Mouse (Mus musculus) hindbrain, embryonic 11.5 days (tissue): ENCODE measurements around the gene Stap2. TPM values are rescaled to one million over a fixed set of nuclear protein-coding genes. Genes with fewer than 3 reads are reported as not detected.

Source experiments
- ATAC-seq: fragments of 200-750 bp; cut with Nextera tagmentation; 2 replicates; pipeline ENCODE4 v1.8.0; 2017; ENCODE audit warnings: mild to moderate bottlenecking, moderate TSS enrichment, moderate library complexity; ENCODE audit not compliant: low FRiP score
- DNase-seq: peaks from one replicate; pipeline ENCODE4 v3.0.0-alpha.2; 2015; ENCODE audit warnings: low spot score
- H3K27ac ChIP-seq: fragments of 300-500 bp; sonication (generic); 2 replicates; pipeline ENCODE4 v1.5.1; 2014; ENCODE audit warnings: mild to moderate bottlenecking, low read depth, low read length
- H3K27me3 ChIP-seq: fragments of 300-500 bp; sonication (generic); 2 replicates; pipeline ENCODE4 v1.6.1; 2014; ENCODE audit warnings: mild to moderate bottlenecking, low read length, moderate library complexity, mixed read lengths; ENCODE audit not compliant: control insufficient read depth, insufficient read depth
- H3K36me3 ChIP-seq: fragments of 300-500 bp; sonication (generic); 2 replicates; pipeline ENCODE4 v1.6.1; 2014; ENCODE audit warnings: mild to moderate bottlenecking, low read length, moderate library complexity, mixed read lengths; ENCODE audit not compliant: control insufficient read depth, insufficient read depth
- H3K4me1 ChIP-seq: fragments of 300-500 bp; sonication (generic); replicated peaks from 2 replicates; pipeline ENCODE4 v1.6.1; 2014; ENCODE audit warnings: low read length, mixed read lengths; ENCODE audit not compliant: control insufficient read depth, insufficient read depth
- H3K4me2 ChIP-seq: fragments of 300-500 bp; sonication (generic); replicated peaks from 2 replicates; pipeline ENCODE4 v1.6.1; 2014; ENCODE audit warnings: mild to moderate bottlenecking, low read depth, low read length
- H3K4me3 ChIP-seq: fragments of 300-500 bp; sonication (generic); 2 replicates; pipeline ENCODE4 v1.5.1; 2014; ENCODE audit warnings: low read depth, low read length
- H3K9ac ChIP-seq: fragments of 300-500 bp; sonication (generic); 2 replicates; pipeline ENCODE4 v1.6.1; 2014; ENCODE audit warnings: low read depth, low read length
- H3K9me3 ChIP-seq: fragments of 300-500 bp; sonication (generic); 2 replicates; pipeline ENCODE4 v1.6.1; 2016; ENCODE audit warnings: low read length; ENCODE audit not compliant: control insufficient read depth
- WGBS: fragments of 180-500 bp; shearing (Covaris S2); extraction: QIAGEN DNeasy Blood & Tissue Kit; methylation state at CpG from one replicate; pipeline ENCODE4 v1.1.7; 2014; 5-methylcytosine and 5-hydroxymethylcytosine counted together
- polyA plus RNA-seq: library from polyadenylated mRNA; unstranded; fragments of >200 nt; fragmentation: Nextera tagmentation; extraction: Ambion mirVana; gene quantifications from 2 replicates; pipeline ENCODE4 v1.2.1, GENCODE M21; 2014

The Stap2 gene
- polyA plus RNA-seq: 5.1 and 6.3 TPM in 2 replicates

- DNase-seq (peak; percentile 87), ATAC-seq (no peak)
- no peaks in the 10 kb centered on the region for H3K9me3 ChIP-seq
- peaks cover 6% of the 10 kb centered on the region; the same call in 1 of the 2 replicates for H3K4me1 ChIP-seq
- H3K9ac ChIP-seq: no peak within 1 kb of the TSS
- WGBS: 53% methylated on average over 13 of the region's 13 CpGs
- no peak within 1 kb of the TSS for H3K4me2 ChIP-seq
- no peaks in the 10 kb centered on the region for H3K36me3 ChIP-seq
- H3K4me3 ChIP-seq: no peak within 1 kb of the TSS
- H3K27ac ChIP-seq: no peak within 1 kb of the TSS
- H3K27me3 ChIP-seq: 0 out of 2 replicates have a peak, but pooled peaks cover 2% of the 10 kb centered on the region
Measured at GRCm38 (mm10) chr17:56005415-56006061, at the start of gene Stap2, which contains the start of gene Mpnd. Stap2 (minus strand) TSS chr17:56005584. Mpnd (plus strand) TSS chr17:56005711.

GRCm38 (mm10) chr17:56054938-56055337 is 49.6 kb upstream of the Stap2 start:
- no peaks in the 10 kb centered on the region for H3K27me3 ChIP-seq
- no peaks in the 10 kb centered on the region for H3K4me1 ChIP-seq
- no peak overlapping the region for H3K27ac ChIP-seq
- no peaks in the 10 kb centered on the region for H3K9me3 ChIP-seq
- no peak overlapping the region for H3K9ac ChIP-seq
- ATAC-seq (no peak), DNase-seq (no peak)
- H3K4me2 ChIP-seq: no peak overlapping the region
- 0 out of 2 replicates have a peak, but pooled peaks cover 2% of the 10 kb centered on the region for H3K36me3 ChIP-seq
- no peak overlapping the region for H3K4me3 ChIP-seq

GRCm38 (mm10) chr17:56051369-56051768 is 46.0 kb upstream of the Stap2 start:
- Histone ChIP-seq H3K4me1 (no peaks in the 10 kb centered on the region), H3K4me2 (no peak overlapping the region), H3K4me3 (no peak overlapping the region), H3K9ac (no peak overlapping the region), H3K36me3 (peaks cover 11% of the 10 kb centered on the region), H3K9me3 (no peaks in the 10 kb centered on the region), H3K27me3 (no peaks in the 10 kb centered on the region), H3K27ac (no peak overlapping the region)
- 93% methylated on average over 5 of the region's 5 CpGs for WGBS
- DNase-seq: no peak
- no peak for ATAC-seq

GRCm38 (mm10) chr17:56040857-56041163 is 35.4 kb upstream of the Stap2 start:
- Histone ChIP-seq H3K4me1 (peaks cover 3% of the 10 kb centered on the region; the same call in 1 of the 2 replicates), H3K4me2 (peak overlapping the region; percentile 87), H3K27me3 (no peaks in the 10 kb centered on the region), H3K27ac (no peak overlapping the region), H3K9ac (peak overlapping the region; percentile 82), H3K9me3 (no peaks in the 10 kb centered on the region), H3K4me3 (peak overlapping the region; percentile 83), H3K36me3 (no peaks in the 10 kb centered on the region)
- ATAC-seq (no peak), DNase-seq (peak; percentile 39)
- 3% methylated on average over 12 of the region's 12 CpGs for WGBS

- peak within 1 kb of the TSS; percentile 83 for H3K4me3 ChIP-seq
Measured at GRCm38 (mm10) chr17:56040030-56040856, 34.9 kb upstream of the Stap2 start, which contains the start of gene Chaf1a. Chaf1a (plus strand) TSS chr17:56040439.

GRCm38 (mm10) chr17:56039345-56039744 is 34.0 kb upstream of the Stap2 start:
- peak overlapping the region; percentile 87; the same call in 1 of the 2 replicates for H3K4me2 ChIP-seq
- H3K27ac ChIP-seq: no peak overlapping the region
- peaks cover 9% of the 10 kb centered on the region for H3K4me1 ChIP-seq
- no peak overlapping the region for H3K9ac ChIP-seq
- no peaks in the 10 kb centered on the region for H3K36me3 ChIP-seq
- DNase-seq: no peak
- WGBS: 85% methylated on average over 4 of the region's 4 CpGs
- H3K27me3 ChIP-seq: no peaks in the 10 kb centered on the region
- H3K9me3 ChIP-seq: no peaks in the 10 kb centered on the region
- ATAC-seq: no peak
- H3K4me3 ChIP-seq: no peak overlapping the region; the same call in 1 of the 2 replicates

More at GRCm38 (mm10) chr17:56040030-56040856, 34.9 kb upstream of the Stap2 start, which contains the start of gene Chaf1a:
- peak; percentile 81 for ATAC-seq
- Histone ChIP-seq H3K4me2 (peak within 1 kb of the TSS; percentile 87), H3K27ac (0 out of 2 replicates have a peak within 1 kb of the TSS, but pooled peaks have one; percentile 30), H3K4me1 (peaks cover 4% of the 10 kb centered on the region), H3K27me3 (no peaks in the 10 kb centered on the region), H3K9me3 (no peaks in the 10 kb centered on the region), H3K9ac (peak within 1 kb of the TSS; percentile 82), H3K36me3 (no peaks in the 10 kb centered on the region)
- under 1% methylated on average over 68 of the region's 68 CpGs for WGBS
- peak; percentile 98 for DNase-seq

GRCm38 (mm10) chr17:56038583-56039261 is 33.3 kb upstream of the Stap2 start:
- Histone ChIP-seq H3K4me3 (no peak overlapping the region), H3K9me3 (no peaks in the 10 kb centered on the region), H3K27ac (no peak overlapping the region), H3K36me3 (peaks cover 5% of the 10 kb centered on the region; the same call in 1 of the 2 replicates), H3K4me1 (peaks cover 9% of the 10 kb centered on the region), H3K27me3 (no peaks in the 10 kb centered on the region), H3K9ac (no peak overlapping the region), H3K4me2 (no peak overlapping the region)
- no peak for ATAC-seq
- 92% methylated on average over 8 of the region's 8 CpGs for WGBS
- DNase-seq: no peak

GRCm38 (mm10) chr17:56036901-56037287 is 31.5 kb upstream of the Stap2 start:
- WGBS: 39% methylated on average over 13 of the region's 13 CpGs
- Histone ChIP-seq H3K36me3 (peaks cover 6% of the 10 kb centered on the region; the same call in 1 of the 2 replicates), H3K9me3 (no peaks in the 10 kb centered on the region), H3K4me1 (peaks cover 12% of the 10 kb centered on the region), H3K27me3 (no peaks in the 10 kb centered on the region), H3K4me2 (peak overlapping the region; percentile 8; the same call in 1 of the 2 replicates), H3K9ac (peak overlapping the region; percentile 17; the same call in 1 of the 2 replicates), H3K27ac (no peak overlapping the region), H3K4me3 (peak overlapping the region; percentile 86; the same call in 1 of the 2 replicates)
- ATAC-seq: peak; percentile 52
- no peak for DNase-seq
